Mouse (Mus musculus) thymus, postnatal 4 days (tissue): ENCODE measurements around the gene Dirc2.

Experiments
- DNase-seq: peaks from one replicate; pipeline ENCODE4 v3.0.0; 2021

Gene Dirc2

DNA sequence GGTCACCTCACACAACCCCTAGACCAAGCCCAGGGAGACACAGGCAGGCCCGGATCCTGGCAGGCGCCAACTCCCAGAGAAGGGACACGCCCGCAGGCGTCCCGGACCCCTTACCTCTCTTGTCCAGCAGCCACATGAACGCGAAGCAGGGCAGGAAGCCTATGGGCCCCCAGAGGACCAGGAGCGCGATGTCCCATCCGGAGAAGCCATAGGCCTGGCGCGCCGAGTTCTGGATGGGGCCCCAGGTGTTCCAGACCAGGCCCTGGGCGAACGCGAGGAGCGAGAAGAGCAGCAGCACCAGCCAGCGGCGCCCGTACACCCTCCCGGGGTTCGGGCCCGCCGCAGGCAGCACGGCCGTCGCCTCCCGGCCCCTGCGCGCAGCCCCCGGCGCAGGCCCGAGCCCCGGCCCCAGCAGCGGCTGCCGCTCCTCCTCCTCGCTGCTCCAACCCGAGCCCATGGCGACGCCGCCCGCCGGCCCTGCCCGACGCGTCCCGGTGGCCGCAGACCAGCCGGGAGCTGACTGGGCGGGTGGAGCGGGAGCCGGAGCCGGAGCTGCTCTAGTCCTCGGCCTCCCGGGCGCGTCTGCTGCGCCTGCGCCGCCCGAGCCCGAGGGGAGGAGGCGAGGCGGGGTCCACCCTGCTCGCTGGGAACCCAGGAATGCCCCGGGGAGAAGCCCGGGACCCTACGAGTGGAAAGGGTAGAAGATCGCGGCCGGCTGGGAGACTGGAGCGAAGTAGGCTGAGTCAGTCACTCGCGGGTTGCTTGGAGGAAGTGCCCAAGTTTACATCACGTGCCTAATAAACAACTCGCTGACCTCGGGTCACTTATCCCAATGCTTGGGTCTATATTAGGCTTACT is at the start of gene Dirc2:
Gene Dirc2 (minus strand): TSS at position 572 of the 858 bp plus-strand sequence.
- DNase-seq: peak; percentile 78

DNA sequence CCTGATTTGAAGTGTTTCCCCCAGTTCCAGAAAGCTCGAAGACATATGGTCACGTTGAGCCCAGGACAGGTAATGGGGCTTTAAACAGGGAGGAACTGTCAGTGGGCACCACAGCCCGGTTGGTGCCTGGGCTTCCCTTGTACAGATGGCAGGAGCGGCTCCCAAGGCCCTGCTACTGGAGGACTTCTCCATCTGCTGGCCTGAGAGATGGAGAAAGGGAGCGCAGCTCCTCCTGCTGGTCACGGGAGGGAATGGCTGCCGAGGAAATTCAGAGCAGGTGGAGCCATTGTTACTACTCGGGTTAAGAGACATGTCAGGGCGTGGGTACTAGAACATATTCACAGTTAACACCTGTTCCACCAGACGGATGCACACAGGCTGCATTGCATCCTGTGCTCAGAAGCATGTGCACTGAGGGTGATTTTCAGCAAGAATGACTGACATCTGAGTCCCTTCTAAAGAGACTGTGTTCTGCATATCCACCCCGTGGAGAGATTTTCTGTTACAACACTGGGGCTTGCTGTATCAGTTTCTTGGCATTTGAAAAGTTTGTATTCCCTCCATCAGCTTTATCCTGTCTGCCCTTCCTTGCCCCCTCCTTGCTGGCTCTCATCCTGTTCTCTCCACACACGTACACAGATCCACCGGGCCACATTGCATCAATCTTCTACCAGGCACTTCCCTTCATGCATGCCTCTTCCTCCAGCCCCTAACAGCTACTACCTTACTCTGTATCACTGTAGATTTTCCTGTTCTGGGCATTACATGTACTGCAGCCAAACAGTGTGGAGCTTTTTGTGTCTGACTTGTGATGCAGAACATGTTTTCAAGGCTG is 48.3 kb upstream of the Dirc2 start:
- peak; percentile 88 for DNase-seq

DNA sequence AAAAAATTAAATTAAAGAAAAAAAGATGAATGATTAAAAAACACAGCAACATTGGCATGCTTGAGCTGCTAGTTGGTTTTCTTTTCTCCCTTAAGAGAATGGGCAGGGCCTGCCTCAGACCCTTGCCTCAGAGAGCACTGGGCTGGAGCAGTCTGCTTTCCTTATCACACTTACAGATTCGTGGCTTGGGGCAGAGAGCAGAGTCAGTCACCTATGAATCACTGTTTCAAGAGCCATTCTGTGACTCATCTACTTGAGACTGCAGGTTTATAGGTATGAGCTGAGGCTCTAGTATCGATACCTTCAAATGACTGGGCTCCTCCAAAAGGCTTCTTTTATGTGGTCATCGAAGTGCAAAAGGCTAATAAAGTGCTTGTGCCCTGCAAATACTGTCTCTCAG is 44.0 kb upstream of the Dirc2 start:
- no peak for DNase-seq

DNA sequence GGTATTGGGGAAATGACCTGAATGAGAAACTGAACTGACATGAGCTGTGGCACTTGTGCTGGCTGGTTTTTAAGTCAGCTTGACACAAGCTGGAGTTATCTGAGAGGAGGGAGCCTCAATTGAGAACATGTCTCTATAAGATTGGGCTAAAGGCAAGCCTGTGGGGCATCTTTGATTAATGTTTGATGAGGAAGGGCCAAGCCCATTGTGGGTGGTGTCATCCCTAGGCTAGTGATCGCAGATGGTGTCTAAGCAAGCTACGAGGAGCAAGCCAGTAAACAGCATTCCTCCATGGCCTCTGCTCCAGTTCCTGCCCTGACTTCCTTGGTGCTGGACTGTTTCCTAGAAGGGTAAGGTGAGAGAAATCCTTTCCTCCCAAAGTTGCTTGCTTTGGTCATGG is 39.7 kb upstream of the Dirc2 start:
- DNase-seq: no peak

DNA sequence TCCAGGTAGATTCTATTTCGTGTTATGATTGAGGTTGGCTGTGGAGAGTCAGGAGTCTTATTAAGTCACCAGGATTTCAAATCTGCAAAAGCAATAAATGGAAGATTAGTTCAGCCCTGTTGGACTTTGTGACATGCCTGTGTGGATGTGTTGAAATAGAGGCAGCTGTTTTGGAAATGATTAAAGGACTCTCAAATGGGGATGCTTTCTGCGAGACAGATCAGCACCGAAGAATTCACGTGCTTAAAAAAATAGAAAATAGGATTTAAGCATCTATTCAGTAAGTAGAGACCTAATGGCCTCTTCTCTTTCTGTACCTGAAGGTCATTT is 38.5 kb upstream of the Dirc2 start:
- no peak for DNase-seq

DNA sequence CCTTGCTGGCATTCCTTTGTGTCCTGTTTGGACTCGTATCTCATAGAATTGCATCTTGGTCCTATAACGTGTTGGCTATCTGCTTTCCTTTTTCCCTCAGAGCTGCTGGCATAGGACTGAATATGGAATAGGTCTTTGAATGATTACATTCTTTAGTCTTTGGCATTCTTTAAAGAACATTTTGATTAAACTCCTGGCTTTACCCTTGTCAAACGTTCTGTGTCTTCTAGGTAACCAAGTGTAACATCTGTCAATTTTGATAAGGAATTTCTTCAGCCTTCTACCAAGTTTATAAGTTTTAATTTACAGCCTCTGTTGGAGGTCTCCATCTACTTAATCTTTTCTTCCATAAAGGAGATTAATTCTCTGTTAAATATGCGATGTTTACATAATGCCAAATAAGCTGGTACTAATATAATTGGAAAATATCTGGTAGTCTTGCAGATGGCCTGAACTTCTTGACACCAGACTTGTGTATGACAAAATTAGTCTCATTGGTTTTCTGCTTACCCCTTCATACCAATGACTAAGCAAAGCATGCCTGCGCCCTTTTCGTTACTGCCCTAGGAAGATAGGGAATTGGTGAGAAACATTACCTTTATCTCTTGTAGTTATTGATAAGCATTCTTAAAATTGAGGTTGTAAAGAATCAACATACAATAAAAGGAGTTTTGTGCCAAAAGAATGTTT is 38.0 kb upstream of the Dirc2 start:
- no peak for DNase-seq

DNA sequence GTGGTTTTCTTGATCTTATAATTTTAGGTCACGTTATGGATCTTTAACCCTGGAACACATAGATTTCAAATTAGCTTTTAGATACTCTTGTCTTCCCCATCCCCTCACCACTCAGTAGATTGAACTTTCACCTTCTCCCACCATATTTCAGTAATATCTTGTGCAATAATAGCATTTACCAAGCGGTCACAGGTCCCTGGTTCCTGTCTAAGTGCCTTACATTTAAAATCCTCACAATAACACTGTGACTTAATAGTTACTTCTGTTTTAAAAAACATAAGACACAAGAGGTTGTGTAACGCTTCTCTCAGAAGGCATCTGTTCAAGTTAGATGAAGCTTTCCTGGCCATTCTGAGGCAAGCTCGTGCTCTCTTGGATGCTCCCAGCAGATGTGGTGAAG is 34.6 kb upstream of the Dirc2 start:
- DNase-seq: no peak

DNA sequence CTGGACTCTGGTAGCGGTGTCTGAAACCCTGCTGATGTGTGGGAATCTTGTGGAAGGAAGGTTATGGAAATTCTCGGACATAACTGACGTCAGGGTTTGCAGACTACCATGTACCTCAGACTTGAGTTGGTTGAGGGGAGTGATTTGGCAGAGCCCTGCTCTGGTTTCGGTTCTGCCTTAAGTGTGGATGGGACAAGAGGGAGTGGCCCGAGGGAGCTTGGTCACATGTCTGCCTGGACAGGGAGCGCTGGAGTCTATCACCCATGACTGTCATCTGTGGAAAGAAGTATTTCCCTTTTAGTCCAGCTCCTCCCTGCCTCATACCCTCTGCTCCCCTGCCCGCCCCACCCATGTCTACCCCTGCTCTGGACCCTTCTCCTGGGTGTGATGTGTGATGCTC is 33.0 kb upstream of the Dirc2 start:
- no peak for DNase-seq

DNA sequence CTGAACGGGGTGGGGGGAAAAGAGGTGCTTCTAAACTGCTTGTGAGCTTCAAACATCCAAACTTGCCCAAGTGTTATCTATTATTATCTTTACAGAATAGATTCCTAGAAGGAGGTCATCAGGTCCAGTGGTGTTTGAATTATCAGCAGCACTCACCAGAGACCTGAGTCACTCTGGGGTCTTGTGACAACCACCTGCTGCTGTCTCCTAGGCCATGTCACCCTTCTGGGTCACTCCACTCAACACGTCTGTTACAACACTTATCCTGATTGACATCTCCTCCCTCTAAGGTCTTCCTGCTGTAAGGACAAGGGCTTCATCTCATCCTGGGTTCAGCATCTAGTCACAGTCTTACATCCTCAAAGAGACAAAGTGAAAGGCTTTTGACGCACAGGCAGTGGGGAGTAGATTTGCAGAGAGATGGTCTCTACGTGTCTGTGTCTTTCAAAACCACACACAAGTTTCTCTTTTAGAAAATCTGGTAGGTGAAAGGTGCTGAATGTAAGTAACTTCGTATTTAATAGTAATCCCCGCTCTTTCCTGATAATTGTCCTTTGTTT is 22.9 kb upstream of the Dirc2 start:
- no peak for DNase-seq

DNA sequence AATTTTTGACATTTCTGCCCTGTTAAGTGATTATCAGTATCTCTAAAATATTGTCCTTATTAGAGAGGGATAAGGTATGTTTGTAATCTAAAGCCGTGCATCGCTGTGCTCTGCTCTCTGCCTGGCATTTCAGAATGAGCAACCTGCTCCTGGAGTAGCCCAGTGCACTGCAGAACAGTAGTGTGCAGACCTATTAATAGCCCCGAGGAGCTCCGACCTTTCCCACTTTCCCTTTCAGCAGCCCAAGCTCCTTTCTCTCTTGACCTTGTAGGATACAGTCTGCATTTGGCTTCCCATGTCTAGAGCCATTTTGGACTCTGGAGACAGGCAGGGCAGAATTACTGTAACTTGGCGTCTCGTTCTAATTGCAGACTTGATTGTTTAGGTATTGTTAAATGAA is 19.2 kb upstream of the Dirc2 start:
- DNase-seq: no peak

DNA sequence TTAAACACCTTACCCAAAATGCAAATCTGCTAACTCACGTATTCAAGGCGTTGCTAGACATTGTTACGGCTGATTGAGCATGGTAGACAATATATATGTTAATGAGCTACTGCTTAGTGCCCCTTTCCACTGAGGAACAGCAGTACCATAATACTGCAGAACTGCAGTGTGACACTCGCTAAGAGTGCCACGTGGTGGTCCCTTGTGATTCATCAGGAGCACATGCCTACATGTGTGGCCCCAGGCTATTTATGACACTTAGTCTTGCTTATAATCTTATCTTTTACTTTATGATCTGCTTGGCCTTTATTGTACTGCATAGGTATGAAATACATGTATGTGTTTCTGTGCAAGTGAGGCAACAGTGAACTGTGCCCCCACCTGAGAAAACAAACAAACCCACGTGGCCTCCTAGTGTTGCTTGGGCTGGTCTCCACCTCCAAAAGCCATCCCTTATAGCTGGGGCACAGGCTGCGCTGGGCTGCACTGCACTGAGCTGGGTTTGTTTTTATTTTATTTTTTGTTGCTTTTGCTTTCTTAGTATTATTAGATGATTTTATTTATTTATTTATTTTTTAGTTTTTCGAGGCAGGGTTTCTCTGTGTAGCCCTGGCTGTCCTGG is 18.5 kb upstream of the Dirc2 start:
- DNase-seq: no peak

DNA sequence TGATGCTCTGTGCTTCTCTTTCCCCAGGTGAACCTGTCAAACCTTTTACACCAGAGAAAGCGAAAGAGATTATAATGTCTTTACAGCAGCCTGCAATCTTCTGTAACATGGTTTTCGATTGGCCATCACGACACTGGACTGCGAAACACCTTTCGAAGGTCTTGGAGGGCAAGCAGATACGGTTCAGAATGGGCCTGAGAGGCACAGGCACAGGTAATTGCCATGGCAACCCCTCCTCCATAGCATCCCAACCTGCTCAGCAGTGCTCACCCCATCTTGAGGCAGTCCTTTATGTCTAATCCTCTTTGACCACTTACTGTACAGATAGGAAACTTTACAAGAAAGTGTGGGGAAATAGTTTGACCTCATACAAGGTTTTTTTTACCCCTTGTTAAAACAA is 18.0 kb upstream of the Dirc2 start:
- no peak for DNase-seq

DNA sequence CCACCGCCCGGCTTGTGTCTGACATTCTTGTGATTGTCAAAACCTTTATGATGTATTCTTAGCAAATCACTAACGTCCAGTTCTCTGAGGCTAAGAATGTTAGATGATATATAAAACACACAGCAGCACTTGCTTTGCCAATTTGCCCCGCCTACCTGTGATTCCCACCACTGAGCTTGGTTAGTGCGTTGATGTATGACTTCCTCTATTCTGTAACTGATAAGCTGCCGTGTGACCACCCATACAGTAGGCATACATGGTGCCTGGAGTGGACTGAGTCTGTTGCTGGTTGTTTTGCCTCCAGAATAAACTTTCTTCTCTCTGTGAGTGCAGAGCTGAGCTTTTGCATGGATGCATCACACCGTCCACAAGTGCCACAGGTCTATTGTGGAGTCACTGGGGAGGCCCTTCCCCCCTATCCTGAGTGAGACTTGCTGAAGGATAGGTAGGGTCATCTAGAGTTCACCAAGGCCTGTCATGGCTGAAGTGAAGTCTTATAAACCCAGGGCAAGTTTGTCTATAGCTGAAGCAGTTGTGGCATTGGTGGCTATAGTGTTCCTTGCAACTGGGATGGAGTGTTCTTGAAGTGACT is 15.1 kb upstream of the Dirc2 start:
- no peak for DNase-seq

DNA sequence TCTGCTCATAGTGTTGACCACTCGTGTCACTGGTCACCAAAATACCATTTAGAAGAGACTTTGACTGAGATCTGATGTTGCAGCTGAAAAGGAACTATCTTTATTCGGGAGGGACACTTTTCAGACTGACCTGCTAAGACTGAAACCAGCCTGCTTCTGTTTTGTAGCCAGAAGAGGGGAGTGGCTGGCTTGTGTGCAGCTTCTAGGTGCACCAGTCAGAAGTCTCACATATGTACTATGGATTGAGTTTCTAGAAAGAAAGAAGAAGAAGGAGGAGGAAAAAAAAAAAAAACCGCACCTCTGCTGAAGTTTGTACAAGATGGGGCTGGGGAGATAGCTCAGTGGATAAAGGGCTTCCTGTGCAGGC is 14.0 kb upstream of the Dirc2 start:
- DNase-seq: no peak

DNA sequence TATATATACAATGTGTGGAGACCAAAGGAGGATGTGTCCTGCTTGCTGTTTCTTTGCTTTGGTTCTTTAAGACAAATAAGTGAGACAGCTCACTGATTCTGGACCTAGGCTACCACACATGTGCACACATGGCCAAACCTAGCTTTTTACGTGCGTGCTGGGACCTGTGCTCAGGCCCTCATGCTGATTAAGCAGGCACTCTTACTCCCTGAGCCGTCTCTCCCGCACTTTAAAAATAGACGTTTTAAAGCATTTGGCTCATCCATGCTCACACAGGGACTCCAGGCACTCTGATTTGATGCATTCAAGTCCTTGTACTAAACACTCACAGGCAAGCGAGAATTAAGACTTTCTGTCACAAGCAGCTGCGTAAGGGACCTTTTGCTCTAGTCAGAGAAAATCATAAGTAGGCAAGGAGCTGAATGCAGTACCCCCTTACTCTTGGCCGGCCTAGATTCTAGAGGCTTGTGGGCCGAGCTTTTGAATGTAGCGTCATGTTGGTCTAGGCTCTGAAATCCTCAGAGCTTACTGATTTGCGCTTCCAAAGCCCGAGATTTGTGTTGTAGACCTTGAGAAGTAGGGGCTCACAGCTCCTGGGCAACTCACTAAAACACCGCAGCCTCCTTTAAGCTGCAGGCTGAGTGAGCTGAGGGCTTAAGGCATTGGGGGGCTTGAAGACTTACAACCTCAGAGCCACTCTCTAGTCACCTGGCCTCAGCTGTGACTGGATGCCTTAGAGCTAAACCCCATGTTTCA is 13.5 kb upstream of the Dirc2 start:
- no peak for DNase-seq

DNA sequence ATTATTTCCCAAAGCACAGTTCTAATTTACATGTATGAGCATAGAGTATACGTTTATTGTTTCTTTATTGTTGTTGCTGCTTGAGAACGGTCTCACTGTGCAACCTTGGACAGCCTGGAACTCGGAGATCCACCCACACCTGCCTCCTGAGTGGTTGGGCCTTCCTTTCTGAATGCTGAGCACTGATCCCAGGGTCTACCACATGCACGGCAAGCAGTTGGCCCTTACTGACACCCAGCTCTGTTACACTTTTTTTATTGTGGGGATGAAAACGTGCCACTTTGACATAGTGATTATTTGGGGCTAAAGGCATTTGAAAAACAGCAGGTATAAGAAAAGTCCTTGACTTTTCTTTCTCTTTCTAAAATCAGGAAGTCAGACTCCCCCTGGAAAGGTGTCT is 12.5 kb upstream of the Dirc2 start:
- DNase-seq: no peak

DNA sequence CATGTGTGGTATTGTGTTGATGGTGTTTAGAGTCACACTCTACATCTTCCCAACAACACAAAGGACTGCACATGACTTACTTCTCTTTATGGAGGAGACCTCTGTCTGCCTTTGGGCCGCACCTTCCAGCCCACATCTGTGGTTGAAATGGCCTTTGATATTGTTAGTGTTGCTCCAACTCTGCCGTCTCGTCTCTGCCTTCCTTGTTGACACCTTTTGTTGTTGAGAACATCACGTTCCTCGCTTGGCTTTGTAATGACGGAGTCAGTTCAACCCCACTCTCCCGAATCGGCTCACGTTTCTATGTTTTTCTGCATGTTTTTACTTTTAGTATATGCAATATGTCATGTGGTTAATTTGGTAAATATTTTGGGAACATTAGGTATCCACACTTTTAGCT is 11.9 kb upstream of the Dirc2 start:
- DNase-seq: no peak

DNA sequence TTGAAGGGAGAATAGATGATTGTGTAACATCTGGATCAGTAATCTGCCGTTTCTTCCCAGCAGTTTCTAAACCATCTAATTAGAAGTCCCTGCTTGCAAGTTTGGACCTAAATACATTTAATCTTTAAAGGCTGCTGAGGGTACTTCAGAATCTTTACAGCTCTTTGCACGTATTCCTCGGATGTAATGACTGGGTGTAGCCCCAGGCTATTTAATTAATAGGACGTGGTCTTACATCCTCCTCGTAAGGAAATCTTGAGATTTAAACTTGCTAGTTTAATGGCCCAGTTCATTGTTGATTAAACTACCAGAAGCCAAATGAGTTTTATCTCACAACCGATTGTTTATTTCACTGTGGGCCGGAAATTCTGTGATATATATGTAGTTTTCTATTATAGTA is 10.5 kb upstream of the Dirc2 start:
- no peak for DNase-seq

DNA sequence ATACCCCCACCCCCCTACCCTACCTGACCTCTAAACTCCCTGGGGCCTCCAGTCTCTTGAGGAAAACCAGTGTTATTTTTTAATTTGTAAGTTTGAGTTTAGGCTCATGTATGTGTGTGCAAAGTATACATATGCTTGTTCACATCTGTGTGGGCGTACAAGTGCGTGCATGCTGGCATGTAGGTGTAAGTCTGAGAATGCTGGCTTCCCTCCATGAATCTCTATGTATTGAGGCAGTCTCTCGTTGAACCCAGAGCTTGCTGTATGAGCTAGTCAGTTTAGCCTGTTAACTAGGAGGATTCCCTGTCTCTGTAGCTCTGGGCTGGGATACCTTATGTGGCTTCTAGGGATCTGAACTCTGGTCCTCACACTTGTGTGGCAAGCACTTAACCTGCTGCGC is 8.6 kb upstream of the Dirc2 start:
- no peak for DNase-seq

DNA sequence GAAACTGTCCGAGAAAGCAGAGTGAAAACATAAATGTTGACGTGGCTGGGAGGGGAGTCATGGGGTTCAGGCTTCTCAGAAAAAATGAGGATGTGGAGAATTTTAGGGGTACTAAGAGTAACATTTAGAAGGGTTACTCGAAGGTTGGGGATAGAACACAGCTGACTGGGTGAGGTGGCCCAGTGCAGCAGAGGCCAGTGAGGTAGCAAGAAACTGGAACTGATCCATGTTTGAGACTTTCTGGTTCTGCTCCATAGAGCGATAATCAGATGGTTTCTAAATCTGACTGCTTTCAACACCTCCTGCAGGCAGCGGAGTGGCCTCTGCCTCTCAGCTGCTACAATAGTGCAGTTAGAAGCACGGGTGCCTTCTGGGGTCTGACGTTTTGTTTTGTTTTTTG is 7.6 kb upstream of the Dirc2 start:
- DNase-seq: no peak

DNA sequence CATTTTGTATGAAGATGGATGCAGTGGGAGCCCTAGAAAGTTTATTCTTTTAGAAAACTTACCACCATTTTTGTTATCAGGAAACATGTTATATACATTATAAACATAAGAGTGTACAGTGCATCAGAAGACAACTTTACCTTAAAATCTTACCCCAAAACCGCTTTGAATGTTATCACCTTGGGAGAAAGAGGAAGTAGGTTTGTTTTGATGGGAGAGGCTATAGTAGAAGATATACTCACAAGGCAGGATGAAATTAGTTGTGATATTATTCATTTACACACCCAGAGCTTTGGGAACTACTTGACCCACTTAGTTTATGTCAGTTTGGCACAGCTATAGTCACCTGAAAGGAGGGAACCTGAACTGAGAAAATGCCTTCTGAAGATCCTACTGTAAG is 6.7 kb upstream of the Dirc2 start:
- DNase-seq: no peak

DNA sequence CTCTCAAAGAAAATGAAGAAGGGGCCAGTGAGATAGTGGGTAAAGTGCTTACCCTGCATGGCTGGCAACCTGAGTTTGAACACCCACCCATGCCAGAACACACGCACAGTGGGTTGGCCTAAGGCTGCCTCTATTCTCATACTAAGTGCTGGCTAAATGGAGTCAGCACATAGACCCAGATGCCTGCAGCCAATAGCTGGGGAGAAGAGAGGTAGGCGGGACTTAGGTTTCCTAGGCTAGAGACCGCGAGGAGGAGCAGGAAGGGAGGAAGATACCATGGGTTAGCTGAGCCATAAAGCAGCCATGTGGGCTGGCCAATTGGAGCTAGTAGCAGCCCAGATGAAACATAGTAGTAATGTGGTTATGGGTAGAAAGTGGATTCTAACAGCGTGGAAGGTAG is 3.4 kb upstream of the Dirc2 start:
- DNase-seq: no peak
